Mouse (Mus musculus): ENCODE results near the gene Ccdc96.

GRCm38 (mm10) chr5:36535438-36536176 is 51.2 kb downstream of the Ccdc96 start:
- no peak for TF ChIP-seq CTCF (IDR thresholded peaks at IDR 0.05; ENCODE audit: low read depth)
- no peak for TF ChIP-seq EP300 (IDR thresholded peaks at IDR 0.05; ENCODE audit: low read depth)
